Mouse (Mus musculus) liver, embryonic 15.5 days (tissue): Measurements from ENCODE around the gene Adora1. TPM values are rescaled to one million over a fixed set of nuclear protein-coding genes. Genes with fewer than 3 reads are reported as not detected.

ENCODE experiments used
- ATAC-seq: fragments of 200-750 bp; cut with Nextera tagmentation; 2 replicates; pipeline ENCODE4 v1.8.0; 2017; ENCODE audit warnings: moderate number of reproducible peaks, mild to moderate bottlenecking, moderate library complexity; ENCODE audit not compliant: insufficient read depth
- H3K27ac ChIP-seq: fragments of 300-500 bp; sonication (generic); replicated peaks from 2 replicates; pipeline ENCODE4 v1.5.1; 2015; ENCODE audit warnings: mild to moderate bottlenecking, inconsistent platforms
- H3K27me3 ChIP-seq: fragments of 300-500 bp; sonication (generic); 2 replicates; pipeline ENCODE4 v1.6.1; 2015; ENCODE audit warnings: mild to moderate bottlenecking, inconsistent platforms
- H3K36me3 ChIP-seq: fragments of 300-500 bp; sonication (generic); replicated peaks from 2 replicates; pipeline ENCODE4 v1.6.1; 2015; ENCODE audit warnings: moderate library complexity, mild to moderate bottlenecking, inconsistent platforms
- H3K4me1 ChIP-seq: fragments of 300-500 bp; sonication (generic); replicated peaks from 2 replicates; pipeline ENCODE4 v1.6.1; 2015; ENCODE audit warnings: inconsistent platforms
- H3K4me2 ChIP-seq: fragments of 300-500 bp; sonication (generic); 2 replicates; pipeline ENCODE4 v1.6.1; 2015; ENCODE audit warnings: moderate library complexity, mild to moderate bottlenecking, inconsistent platforms
- H3K4me3 ChIP-seq: fragments of 300-500 bp; sonication (generic); replicated peaks from 2 replicates; pipeline ENCODE4 v1.5.1; 2015; ENCODE audit warnings: mild to moderate bottlenecking, inconsistent platforms
- H3K9ac ChIP-seq: fragments of 300-500 bp; sonication (generic); 2 replicates; pipeline ENCODE4 v1.6.1; 2015; ENCODE audit warnings: moderate library complexity, mild to moderate bottlenecking, inconsistent platforms
- H3K9me3 ChIP-seq: fragments of 300-500 bp; sonication (generic); replicated peaks from 2 replicates; pipeline ENCODE4 v1.6.1; 2016; ENCODE audit warnings: inconsistent platforms
- WGBS: fragments of 180-500 bp; shearing (Covaris S2); methylation state at CpG from one replicate; pipeline ENCODE4 v1.1.7; 2015; ENCODE audit warnings: mixed read lengths; ENCODE audit not compliant: insufficient replicate concordance; 5-methylcytosine and 5-hydroxymethylcytosine counted together
- polyA plus RNA-seq: library from polyadenylated mRNA; unstranded; fragments of >200 nt; fragmentation: Nextera tagmentation; extraction: Ambion mirVana; gene quantifications from 2 replicates; pipeline ENCODE4 v1.2.1, GENCODE M21; 2015

Adora1 gene
- polyA plus RNA-seq, 1 experiment from 2014 or later, result 0.91 TPM

DNA sequence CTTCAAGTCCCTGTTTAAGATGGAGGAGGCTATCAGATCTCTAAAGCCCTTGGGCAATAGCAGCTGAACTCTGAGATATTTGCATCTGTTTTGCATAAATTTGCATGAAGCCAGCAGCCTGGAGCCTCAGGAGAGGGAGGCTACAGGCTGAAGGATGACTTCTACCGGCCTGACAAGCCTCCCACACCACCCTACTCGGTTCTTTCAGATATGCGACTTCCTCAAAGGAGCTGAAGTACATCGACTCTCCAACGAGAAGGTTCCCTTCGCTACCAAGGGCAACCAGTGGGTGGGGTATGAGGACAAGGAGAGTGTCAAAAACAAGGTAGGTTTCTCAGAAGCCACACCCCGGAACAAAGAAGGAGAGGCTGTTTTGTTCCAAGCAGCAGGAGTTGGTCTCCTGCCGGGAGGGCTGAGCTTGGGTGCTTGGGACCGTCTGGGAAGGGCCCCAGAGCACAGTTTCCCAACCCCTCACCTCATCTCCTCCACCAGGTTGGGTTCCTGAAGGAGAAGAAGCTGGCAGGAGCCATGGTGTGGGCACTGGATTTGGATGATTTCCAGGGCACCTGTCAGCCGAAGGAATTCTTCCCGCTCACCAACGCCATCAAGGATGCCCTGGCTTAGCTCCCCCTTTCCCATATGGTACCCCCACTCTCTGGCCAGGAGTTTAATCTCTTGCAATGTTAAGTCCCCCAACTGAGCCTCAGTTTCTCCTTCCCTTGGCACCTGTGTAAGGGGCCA is 46.1 kb downstream of the Adora1 start:
- Histone ChIP-seq H3K4me2 (peak overlapping the region; percentile 13; the same call in 1 of the 2 replicates), H3K4me1 (no peaks in the 10 kb centered on the region), H3K36me3 (no peaks in the 10 kb centered on the region), H3K4me3 (no peak overlapping the region), H3K27me3 (peaks cover 22% of the 10 kb centered on the region), H3K9ac (no peak overlapping the region), H3K27ac (no peak overlapping the region), H3K9me3 (no peaks in the 10 kb centered on the region)
- WGBS, result 17% methylated on average over 12 of the region's 12 CpGs
- no peak for ATAC-seq

DNA sequence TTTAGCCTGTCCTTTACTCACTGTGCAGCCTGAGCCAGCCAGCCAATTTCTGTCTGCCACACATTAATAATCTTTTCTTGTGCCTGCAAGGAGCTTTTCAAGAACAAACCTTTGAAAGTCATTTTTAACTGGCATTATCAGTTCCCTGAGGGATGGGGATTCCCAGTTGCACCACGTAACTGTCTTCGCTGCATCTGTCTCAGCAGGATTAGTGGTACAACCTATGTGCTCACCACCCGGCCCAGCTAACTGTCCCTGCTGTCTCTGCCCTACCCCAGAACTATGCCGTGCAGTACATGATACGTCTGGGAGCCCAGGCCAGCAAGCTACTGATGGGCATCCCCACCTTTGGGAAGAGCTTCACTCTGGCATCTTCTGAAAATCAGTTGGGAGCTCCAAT is 47.0 kb downstream of the Adora1 start:
- H3K4me2 ChIP-seq, result no peak overlapping the region
- H3K4me3 ChIP-seq, result no peak overlapping the region
- H3K27me3 ChIP-seq, result peaks cover 22% of the 10 kb centered on the region
- no peak overlapping the region for H3K9ac ChIP-seq
- H3K27ac ChIP-seq, result no peak overlapping the region
- no peak for ATAC-seq
- no peaks in the 10 kb centered on the region for H3K36me3 ChIP-seq
- H3K4me1 ChIP-seq, result no peaks in the 10 kb centered on the region
- H3K9me3 ChIP-seq, result no peaks in the 10 kb centered on the region
- WGBS, result 59% methylated on average over 5 of the region's 5 CpGs

DNA sequence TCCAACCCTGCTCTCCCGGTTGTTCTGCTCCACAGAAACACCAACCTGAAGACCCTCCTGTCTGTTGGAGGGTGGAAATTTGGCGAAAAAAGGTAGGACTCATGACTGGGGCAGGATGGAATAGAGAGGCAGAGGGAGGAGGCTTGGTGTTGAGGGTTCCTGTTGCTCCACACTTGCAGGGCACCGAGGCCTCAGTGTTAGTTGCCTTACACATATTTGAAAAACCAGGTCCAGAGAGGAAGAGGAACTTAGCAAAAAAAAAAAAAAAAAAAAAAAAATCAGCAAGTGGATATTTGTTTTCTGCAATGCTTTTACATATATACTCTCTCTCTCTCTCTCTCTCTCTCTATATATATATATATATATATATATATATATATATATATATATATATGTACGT is 51.1 kb downstream of the Adora1 start:
- Histone ChIP-seq H3K9me3 (no peaks in the 10 kb centered on the region), H3K9ac (no peak overlapping the region), H3K4me1 (no peaks in the 10 kb centered on the region), H3K27me3 (peaks cover 10% of the 10 kb centered on the region), H3K27ac (no peak overlapping the region), H3K4me3 (peak overlapping the region; percentile 10; the same call in 1 of the 2 replicates), H3K4me2 (no peak overlapping the region), H3K36me3 (no peaks in the 10 kb centered on the region)
- ATAC-seq, result no peak
- WGBS, result 44% methylated on average over 4 of the region's 4 CpGs

DNA sequence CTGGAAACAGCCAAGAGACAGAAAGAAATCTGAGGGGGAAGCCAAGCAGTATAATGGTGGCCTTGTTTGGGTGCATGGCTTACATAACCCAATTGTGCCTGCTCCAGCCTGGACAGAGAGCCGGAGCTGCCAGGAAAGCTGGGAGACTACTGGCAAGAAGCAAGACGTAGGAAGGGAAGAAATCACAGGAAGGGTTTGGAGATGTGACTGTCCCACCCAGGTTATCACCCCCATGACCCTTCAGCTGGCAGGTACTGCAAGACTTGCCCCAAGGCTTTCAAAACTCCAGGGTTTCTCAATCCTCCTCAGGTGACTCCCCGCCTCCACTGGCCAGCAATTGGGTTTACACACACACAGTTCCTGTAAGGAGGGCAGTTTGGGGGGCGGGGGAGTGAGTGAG is 53.2 kb downstream of the Adora1 start, which contains the start of gene Chil1:
Chil1 (plus strand) TSS at position 152 of the 400 bp plus-strand sequence.
- H3K4me3 ChIP-seq, result no peak within 1 kb of the TSS; the same call in 1 of the 2 replicates
- no peak within 1 kb of the TSS for H3K27ac ChIP-seq
- no peaks in the 10 kb centered on the region for H3K4me1 ChIP-seq
- no peaks in the 10 kb centered on the region for H3K36me3 ChIP-seq
- no peak for ATAC-seq
- H3K27me3 ChIP-seq, result no peaks in the 10 kb centered on the region
- no peaks in the 10 kb centered on the region for H3K9me3 ChIP-seq
- H3K9ac ChIP-seq, result no peak within 1 kb of the TSS
- H3K4me2 ChIP-seq, result no peak within 1 kb of the TSS
- WGBS, result 56% methylated on average over 4 of the region's 4 CpGs

DNA sequence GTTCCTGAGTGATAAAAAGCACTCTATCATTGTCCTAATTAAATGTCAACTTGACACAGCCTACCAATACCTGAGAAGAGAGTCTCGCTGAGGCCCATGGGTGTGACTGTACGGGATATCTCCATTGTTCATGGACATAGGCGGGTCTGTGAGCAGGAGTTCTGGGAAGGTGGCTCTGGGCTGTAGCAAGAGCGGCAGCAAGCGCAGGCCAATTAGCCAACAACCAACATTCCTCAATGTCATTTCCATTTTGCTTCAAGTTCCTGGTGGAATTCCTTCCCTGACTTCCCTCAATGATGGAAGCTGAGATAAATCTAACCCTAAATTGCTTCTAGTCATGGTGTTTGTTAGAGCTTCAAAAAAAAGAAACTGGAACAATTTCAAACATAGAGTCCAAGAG is 57.3 kb downstream of the Adora1 start:
- H3K9me3 ChIP-seq, result no peaks in the 10 kb centered on the region
- no peak overlapping the region for H3K4me2 ChIP-seq
- 70% methylated on average over 5 of the region's 5 CpGs for WGBS
- no peaks in the 10 kb centered on the region for H3K36me3 ChIP-seq
- no peak for ATAC-seq
- H3K4me1 ChIP-seq, result no peaks in the 10 kb centered on the region
- no peaks in the 10 kb centered on the region for H3K27me3 ChIP-seq
- no peak overlapping the region for H3K27ac ChIP-seq
- no peak overlapping the region for H3K9ac ChIP-seq
- no peak overlapping the region for H3K4me3 ChIP-seq

- H3K36me3 ChIP-seq, result no peaks in the 10 kb centered on the region
- 64% methylated on average over 7 of the region's 7 CpGs for WGBS
- no peaks in the 10 kb centered on the region for H3K27me3 ChIP-seq
- H3K27ac ChIP-seq, result no peak overlapping the region
- H3K4me1 ChIP-seq, result peaks cover 5% of the 10 kb centered on the region; the same call in 1 of the 2 replicates
- no peak overlapping the region for H3K4me2 ChIP-seq
- H3K9me3 ChIP-seq, result no peaks in the 10 kb centered on the region
- no peak for ATAC-seq
- no peak overlapping the region for H3K9ac ChIP-seq
- no peak overlapping the region for H3K4me3 ChIP-seq
Measured at GRCm38 (mm10) chr1:134173081-134173480, 62.1 kb downstream of the Adora1 start.

DNA sequence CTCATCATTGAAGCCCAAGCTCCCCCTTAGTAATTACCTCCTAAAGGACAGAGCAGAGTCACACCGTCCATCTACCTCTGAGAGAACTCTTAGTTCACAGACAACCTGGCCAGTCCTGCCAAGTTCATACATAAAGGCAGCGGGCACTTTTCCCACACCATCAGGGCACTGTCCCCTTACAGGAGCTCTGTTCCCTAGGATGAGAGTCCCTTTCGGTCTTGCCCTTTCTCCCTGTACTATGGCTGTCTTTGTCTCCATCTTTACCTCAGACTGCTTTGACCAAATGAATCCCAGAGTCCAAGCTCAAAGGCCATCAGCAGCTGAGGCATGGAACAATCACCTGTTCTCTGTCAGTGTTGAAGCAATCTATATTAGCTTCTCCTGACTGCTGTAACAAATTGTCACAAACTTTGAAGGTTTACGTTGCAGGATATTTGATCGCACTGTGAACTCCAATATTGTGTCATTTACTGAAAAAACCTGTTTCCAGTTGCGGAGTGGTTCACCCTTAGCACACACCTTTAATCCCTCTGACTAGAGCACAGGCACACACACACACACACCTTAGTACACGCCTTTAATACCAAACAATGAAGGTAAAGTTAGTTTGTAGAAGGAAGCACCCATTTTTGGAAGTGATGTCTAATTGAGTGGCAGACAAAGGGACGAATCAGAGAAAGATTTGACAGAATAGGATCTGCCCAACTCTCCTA is 66.1 kb downstream of the Adora1 start:
- H3K4me1 ChIP-seq, result peaks cover 5% of the 10 kb centered on the region; the same call in 1 of the 2 replicates
- no peaks in the 10 kb centered on the region for H3K9me3 ChIP-seq
- H3K27ac ChIP-seq, result no peak overlapping the region
- H3K36me3 ChIP-seq, result no peaks in the 10 kb centered on the region
- 70% methylated on average over 8 of the region's 8 CpGs for WGBS
- no peaks in the 10 kb centered on the region for H3K27me3 ChIP-seq
- H3K9ac ChIP-seq, result no peak overlapping the region
- H3K4me3 ChIP-seq, result no peak overlapping the region
- ATAC-seq, result no peak
- H3K4me2 ChIP-seq, result no peak overlapping the region

DNA sequence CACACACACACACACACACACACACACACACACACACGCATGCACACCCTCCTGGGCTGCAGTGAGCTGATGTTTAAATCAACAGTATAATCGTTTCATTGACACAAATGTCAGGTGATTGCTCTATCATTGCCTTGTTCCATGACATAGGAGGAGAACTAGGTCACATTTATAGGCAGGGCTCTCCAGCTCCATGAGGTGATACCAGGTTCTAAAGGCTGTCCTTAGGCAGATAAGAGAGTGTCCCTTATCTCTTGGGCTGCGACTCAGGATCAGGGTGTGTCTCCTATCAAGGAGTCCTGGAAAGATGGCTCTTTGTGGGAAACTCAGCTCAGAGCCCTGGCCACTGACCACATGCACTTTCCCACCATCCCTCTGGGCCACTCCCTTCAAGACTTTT is 66.7 kb downstream of the Adora1 start:
- Histone ChIP-seq H3K9me3 (no peaks in the 10 kb centered on the region), H3K4me3 (no peak overlapping the region), H3K9ac (no peak overlapping the region), H3K36me3 (no peaks in the 10 kb centered on the region), H3K27ac (no peak overlapping the region), H3K27me3 (no peaks in the 10 kb centered on the region), H3K4me1 (peaks cover 5% of the 10 kb centered on the region; the same call in 1 of the 2 replicates), H3K4me2 (no peak overlapping the region)
- WGBS, result 45% methylated on average over 3 of the region's 3 CpGs
- peak; percentile 18; the same call in 1 of the 2 replicates for ATAC-seq

DNA sequence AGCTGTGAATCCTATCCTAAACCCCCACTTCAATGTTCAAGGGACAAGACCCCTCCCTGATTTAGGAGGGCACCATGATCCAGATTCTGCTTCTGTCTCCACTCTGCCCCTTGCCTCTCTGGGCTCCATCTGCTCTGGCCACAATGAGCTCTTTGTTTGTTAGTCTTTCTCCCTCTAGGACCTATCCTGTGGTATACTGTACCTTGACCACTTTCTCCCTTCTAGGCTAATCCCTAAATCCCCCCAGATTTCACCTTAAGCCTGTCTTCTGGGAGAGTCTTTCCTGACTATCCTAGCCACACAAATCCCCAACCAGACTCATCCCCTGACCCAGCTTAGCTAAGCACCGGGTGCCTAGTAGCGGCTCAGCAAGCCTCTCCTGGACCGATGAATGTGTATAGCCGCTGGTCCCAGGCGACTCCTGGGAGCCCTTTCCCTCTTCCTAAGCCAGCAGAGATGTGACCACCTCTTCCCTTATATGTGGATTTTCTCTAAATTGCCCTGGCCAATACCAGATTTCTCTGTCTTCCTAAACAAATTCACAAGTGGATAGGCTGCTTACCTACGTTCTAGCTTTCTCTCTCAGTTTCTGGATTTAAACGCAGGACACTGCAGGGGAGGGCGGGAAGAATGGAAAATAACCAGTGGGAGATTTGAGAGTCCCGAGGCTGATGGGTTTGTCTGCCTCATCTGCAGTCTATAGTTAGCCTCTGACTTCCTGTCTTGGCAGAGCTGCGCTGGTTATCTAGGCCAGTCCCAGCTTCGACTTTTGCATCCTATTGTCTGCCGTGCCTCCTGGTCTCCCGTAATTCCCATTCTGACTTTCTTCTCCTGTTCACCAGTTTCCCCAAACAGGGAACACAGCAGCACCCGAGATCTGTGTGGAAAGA is 67.6 kb downstream of the Adora1 start:
- ATAC-seq, result no peak
- Histone ChIP-seq H3K36me3 (no peaks in the 10 kb centered on the region), H3K4me1 (peaks cover 5% of the 10 kb centered on the region; the same call in 1 of the 2 replicates), H3K27ac (no peak overlapping the region), H3K27me3 (no peaks in the 10 kb centered on the region), H3K9me3 (no peaks in the 10 kb centered on the region), H3K9ac (no peak overlapping the region), H3K4me2 (no peak overlapping the region), H3K4me3 (no peak overlapping the region)
- WGBS, result 41% methylated on average over 14 of the region's 14 CpGs

DNA sequence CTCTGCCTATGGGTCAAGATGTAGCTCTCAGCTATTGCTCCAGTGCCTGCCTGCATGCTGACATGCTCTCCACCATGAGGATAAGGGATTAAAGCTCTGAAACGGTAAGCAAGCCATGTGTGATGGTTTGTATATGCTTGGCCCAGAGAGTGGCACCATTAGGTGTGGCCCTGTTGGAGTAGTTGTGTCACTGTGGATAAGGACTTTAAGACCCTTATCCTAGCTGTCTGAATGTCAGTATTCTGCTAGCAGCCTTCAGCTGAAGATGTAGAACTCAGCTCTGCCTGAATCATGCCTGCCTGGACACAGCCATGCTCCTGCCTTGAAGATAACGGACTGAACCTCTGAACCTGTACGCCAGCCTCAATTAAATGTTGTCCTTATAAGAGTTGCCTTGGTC is 68.7 kb downstream of the Adora1 start:
- WGBS, result 64% methylated on average over 3 of the region's 3 CpGs
- no peaks in the 10 kb centered on the region for H3K27me3 ChIP-seq
- H3K4me3 ChIP-seq, result no peak overlapping the region
- no peaks in the 10 kb centered on the region for H3K9me3 ChIP-seq
- peaks cover 5% of the 10 kb centered on the region; the same call in 1 of the 2 replicates for H3K4me1 ChIP-seq
- H3K4me2 ChIP-seq, result no peak overlapping the region
- H3K9ac ChIP-seq, result no peak overlapping the region
- ATAC-seq, result no peak
- no peaks in the 10 kb centered on the region for H3K36me3 ChIP-seq
- no peak overlapping the region for H3K27ac ChIP-seq

DNA sequence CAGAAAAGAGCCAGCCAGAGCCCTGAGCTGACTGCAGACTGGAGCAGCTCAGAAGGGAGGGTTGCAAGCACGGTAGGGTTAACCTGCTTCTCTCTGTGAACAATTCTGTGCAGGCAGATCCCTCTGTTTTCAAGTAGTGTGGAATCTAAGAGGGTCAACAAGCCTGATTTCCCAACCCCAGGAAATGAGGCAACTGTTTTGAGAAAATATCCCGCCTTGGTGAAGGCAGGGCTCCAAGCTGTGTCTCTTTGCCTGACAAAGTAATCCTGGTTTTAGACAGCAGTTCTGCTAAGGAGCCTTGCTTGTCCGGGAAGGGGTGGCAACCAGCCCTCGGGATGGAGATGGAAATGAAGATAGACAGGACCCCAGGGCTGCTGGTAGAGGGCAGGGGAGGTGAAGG is 70.8 kb downstream of the Adora1 start:
- ATAC-seq, result no peak
- no peak overlapping the region for H3K4me2 ChIP-seq
- H3K9ac ChIP-seq, result no peak overlapping the region
- no peaks in the 10 kb centered on the region for H3K36me3 ChIP-seq
- peaks cover 5% of the 10 kb centered on the region; the same call in 1 of the 2 replicates for H3K4me1 ChIP-seq
- no peaks in the 10 kb centered on the region for H3K27me3 ChIP-seq
- no peaks in the 10 kb centered on the region for H3K9me3 ChIP-seq
- no peak overlapping the region; the same call in 1 of the 2 replicates for H3K27ac ChIP-seq
- 42% methylated on average over 4 of the region's 4 CpGs for whole genome bisulfite sequencing
- H3K4me3 ChIP-seq, result no peak overlapping the region
